Mouse (Mus musculus) c-Kit-positive CD71-positive TER-119-positive erythroid progenitor cells, embryonic 14.5 days (primary cell): ENCODE measurements around the gene Akr7a5.
A peak's percentile ranks its signal among the peaks of the same experiment; 100 is the strongest.

Experiments used
- DNase-seq: peaks from one replicate; pipeline ENCODE4 v3.0.0-alpha.2; 2013; ENCODE audit warnings: low spot score

Akr7a5 gene

GRCm38 (mm10) chr4:139352832-139353231, 42.3 kb downstream of the Akr7a5 start:
- peak; percentile 35 for DNase-seq

GRCm38 (mm10) chr4:139357211-139357610, 46.7 kb downstream of the Akr7a5 start:
- DNase-seq, result no peak

DNA sequence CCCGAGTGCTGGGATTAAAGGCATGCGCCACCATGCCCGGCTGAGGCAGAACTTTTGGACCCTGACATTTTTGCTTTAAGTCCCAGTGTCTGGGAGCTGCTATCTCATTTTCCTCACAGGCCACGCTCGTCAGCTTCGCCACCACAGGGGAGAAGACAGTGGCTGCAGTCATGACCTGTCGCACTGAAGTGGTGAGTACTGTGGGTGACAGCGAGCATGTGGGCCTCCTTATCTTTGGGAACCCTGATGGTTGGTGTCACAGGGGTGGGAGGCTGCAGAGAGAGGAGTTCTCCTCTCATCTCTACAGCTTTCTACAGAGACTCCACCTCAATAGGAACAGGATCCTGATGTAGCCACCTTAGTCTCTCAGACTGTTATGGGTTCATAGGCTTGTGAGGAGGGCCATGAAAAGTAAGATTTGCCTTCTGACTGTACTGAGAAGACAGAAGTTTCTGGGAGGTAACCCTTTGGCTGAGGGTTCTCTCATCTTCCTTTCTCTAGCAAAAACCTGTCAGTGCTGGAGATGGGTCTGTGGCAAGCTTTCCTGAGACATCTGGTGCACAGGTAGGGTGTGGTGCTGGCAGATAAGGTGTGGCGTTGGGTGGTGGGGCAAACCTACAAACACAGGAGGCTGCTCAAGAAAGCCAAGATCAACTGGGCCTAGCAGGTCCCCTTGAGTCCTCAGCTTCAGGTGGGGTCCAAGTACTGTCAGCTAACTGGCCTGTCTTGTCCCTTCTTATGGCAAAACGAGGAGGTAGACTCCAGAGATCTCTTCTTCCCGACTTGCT, 50.4 kb downstream of the Akr7a5 start:
- peak; percentile 67 for DNase-seq

GRCm38 (mm10) chr4:139367336-139367735, 56.8 kb downstream of the Akr7a5 start:
- no peak for DNase-seq
